Mouse (Mus musculus) induced T-regulatory cell, adult 2 months (primary cell): Measurements from ENCODE around the gene Adamtsl1.

ENCODE experiments used
- DNase-seq: peaks from one replicate; pipeline ENCODE4 v3.0.0-alpha.2; 2012; ENCODE audit warnings: low read depth

Gene Adamtsl1

GRCm38 (mm10) chr4:86060614-86061013 is 546.6 kb downstream of the Adamtsl1 start:
- DNase-seq = no peak

GRCm38 (mm10) chr4:86068376-86068775 is 554.4 kb downstream of the Adamtsl1 start:
- DNase-seq = no peak

GRCm38 (mm10) chr4:86068875-86069718 is 555.1 kb downstream of the Adamtsl1 start:
- DNase-seq = no peak

GRCm38 (mm10) chr4:86074871-86075270 is 560.9 kb downstream of the Adamtsl1 start:
- no peak for DNase-seq

GRCm38 (mm10) chr4:86077355-86077754 is 563.4 kb downstream of the Adamtsl1 start:
- no peak for DNase-seq

- no peak for DNase-seq
These were observed 563.9 kb downstream of the Adamtsl1 start for GRCm38 (mm10) chr4:86077854-86078253.

GRCm38 (mm10) chr4:86087508-86087907 is 573.5 kb downstream of the Adamtsl1 start:
- no peak for DNase-seq

GRCm38 (mm10) chr4:86103207-86103606 is 589.2 kb downstream of the Adamtsl1 start:
- DNase-seq = no peak

GRCm38 (mm10) chr4:86108325-86108724 is 594.4 kb downstream of the Adamtsl1 start:
- DNase-seq = no peak

- DNase-seq = no peak
These were observed 605.1 kb downstream of the Adamtsl1 start for GRCm38 (mm10) chr4:86119067-86119466.

- no peak for DNase-seq
These were observed 608.5 kb downstream of the Adamtsl1 start for GRCm38 (mm10) chr4:86122431-86122830.

GRCm38 (mm10) chr4:86124374-86124773 is 610.4 kb downstream of the Adamtsl1 start:
- no peak for DNase-seq

GRCm38 (mm10) chr4:86126636-86127035 is 612.7 kb downstream of the Adamtsl1 start:
- no peak for DNase-seq

GRCm38 (mm10) chr4:86158551-86158950 is 644.6 kb downstream of the Adamtsl1 start:
- DNase-seq = no peak

- no peak for DNase-seq
These were observed 645.4 kb downstream of the Adamtsl1 start for GRCm38 (mm10) chr4:86159362-86159761.

- no peak for DNase-seq
These were observed 656.8 kb downstream of the Adamtsl1 start for GRCm38 (mm10) chr4:86170763-86171162.

- no peak for DNase-seq
These were observed 657.5 kb downstream of the Adamtsl1 start for GRCm38 (mm10) chr4:86171461-86171860.

- no peak for DNase-seq
These were observed 663.5 kb downstream of the Adamtsl1 start for GRCm38 (mm10) chr4:86177471-86177870.

- no peak for DNase-seq
These were observed 664.1 kb downstream of the Adamtsl1 start for GRCm38 (mm10) chr4:86178116-86178515.

- no peak for DNase-seq
These were observed 669.8 kb downstream of the Adamtsl1 start for GRCm38 (mm10) chr4:86183701-86184173.

- no peak for DNase-seq
These were observed 675.9 kb downstream of the Adamtsl1 start for GRCm38 (mm10) chr4:86189853-86190252.

- no peak for DNase-seq
These were observed 677.2 kb downstream of the Adamtsl1 start for GRCm38 (mm10) chr4:86191195-86191594.

- DNase-seq = no peak
These were observed 687.8 kb downstream of the Adamtsl1 start for GRCm38 (mm10) chr4:86201766-86202165.

GRCm38 (mm10) chr4:86203288-86203687 is 689.3 kb downstream of the Adamtsl1 start:
- DNase-seq = no peak
